Mouse (Mus musculus) hindlimb bud, embryonic 11.5 days (tissue): Measurements from ENCODE around the gene Dctn2.

Experiments
- DNase-seq: peaks from one replicate; pipeline ENCODE4 v3.0.0-alpha.2; 2012; ENCODE audit warnings: low read depth, low spot score; ENCODE audit errors: extremely low spot score

The Dctn2 gene

GRCm38 (mm10) chr10:127266112-127267091, at the start of gene Dctn2:
TSS of gene Dctn2 (plus strand) at chr10:127266368.
- DNase-seq, result peak; percentile 82

GRCm38 (mm10) chr10:127216456-127216855, 49.7 kb upstream of the Dctn2 start:
- DNase-seq, result no peak

- DNase-seq, result no peak
Observed at GRCm38 (mm10) chr10:127217177-127217576, 49.0 kb upstream of the Dctn2 start.

GRCm38 (mm10) chr10:127218339-127218738, 47.8 kb upstream of the Dctn2 start:
- no peak for DNase-seq

GRCm38 (mm10) chr10:127225213-127225612, 41.0 kb upstream of the Dctn2 start:
- DNase-seq, result no peak

GRCm38 (mm10) chr10:127225732-127226131, 40.4 kb upstream of the Dctn2 start:
- no peak for DNase-seq

- DNase-seq, result no peak
Observed at GRCm38 (mm10) chr10:127226318-127226895, 39.8 kb upstream of the Dctn2 start.

GRCm38 (mm10) chr10:127227163-127227562, 39.0 kb upstream of the Dctn2 start:
- DNase-seq, result no peak

- DNase-seq, result peak; percentile 78
Observed at GRCm38 (mm10) chr10:127228897-127229296, 37.3 kb upstream of the Dctn2 start.

- no peak for DNase-seq
Observed at GRCm38 (mm10) chr10:127230693-127231092, 35.5 kb upstream of the Dctn2 start.

GRCm38 (mm10) chr10:127231741-127232140, 34.4 kb upstream of the Dctn2 start:
- DNase-seq, result no peak

GRCm38 (mm10) chr10:127233141-127233540, 33.0 kb upstream of the Dctn2 start:
- DNase-seq, result no peak

GRCm38 (mm10) chr10:127236541-127236940, 29.6 kb upstream of the Dctn2 start:
- no peak for DNase-seq

GRCm38 (mm10) chr10:127238241-127238824, 27.8 kb upstream of the Dctn2 start:
- no peak for DNase-seq

GRCm38 (mm10) chr10:127250810-127251209, 15.4 kb upstream of the Dctn2 start:
- no peak for DNase-seq

GRCm38 (mm10) chr10:127255625-127256345, 10.4 kb upstream of the Dctn2 start:
- no peak for DNase-seq

- DNase-seq, result no peak
Observed at GRCm38 (mm10) chr10:127257790-127258189, 8.4 kb upstream of the Dctn2 start.

- no peak for DNase-seq
Observed at GRCm38 (mm10) chr10:127258489-127258888, 7.7 kb upstream of the Dctn2 start.

GRCm38 (mm10) chr10:127261706-127262547, 4.2 kb upstream of the Dctn2 start:
- no peak for DNase-seq
